Mouse (Mus musculus): ENCODE results near the gene Gm10271. TPM values are rescaled to one million over a fixed set of nuclear protein-coding genes. Genes with fewer than 3 reads are reported as not detected.

The Gm10271 gene
- polyA plus RNA-seq, 1 experiment from 2014 or later: not detected

DNA sequence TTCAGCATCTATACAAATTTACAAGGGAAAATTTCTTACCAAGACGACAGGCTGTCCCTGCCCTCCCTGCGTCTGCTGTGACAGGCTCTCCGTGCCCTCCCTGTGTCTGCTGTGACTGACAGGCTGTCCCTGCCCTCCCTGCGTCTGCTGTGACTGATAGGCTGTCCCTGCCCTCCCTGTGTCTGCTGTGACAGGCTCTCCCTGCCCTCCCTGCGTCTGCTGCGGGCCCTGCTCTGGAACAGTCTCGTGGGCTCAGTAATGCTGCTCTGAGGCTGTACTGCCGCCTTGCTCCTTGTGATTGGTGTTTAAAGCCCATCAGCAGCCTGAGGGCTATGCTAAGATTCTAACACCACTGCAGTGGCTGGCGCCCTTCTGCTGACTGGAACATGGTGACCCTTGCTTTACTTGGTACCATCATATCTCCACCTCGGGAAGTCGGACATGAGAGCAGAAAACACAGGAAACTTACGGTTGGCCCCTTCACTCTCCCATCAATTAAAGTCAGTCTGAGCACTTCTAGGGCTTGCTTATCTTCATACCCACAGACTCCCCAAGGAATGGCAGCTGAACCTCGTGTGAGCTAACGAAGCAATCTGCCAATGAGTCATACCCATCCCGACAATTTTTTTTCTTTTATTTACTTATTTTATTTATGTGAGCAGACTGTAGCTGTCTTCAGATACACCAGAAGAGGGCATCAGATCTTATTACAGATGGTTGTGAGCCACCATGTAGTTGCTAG lies 63.3 kb downstream of the Gm10271 start:
- ATAC-seq: no peak
- WGBS: 83% methylated on average over 15 of the region's 15 CpGs
- no peak overlapping the region for H3K27ac ChIP-seq
- no peaks in the 10 kb centered on the region for H3K27me3 ChIP-seq
- peaks cover 90% of the 10 kb centered on the region for H3K36me3 ChIP-seq (ENCODE audit: poor library complexity, severe bottlenecking)
- H3K4me3 ChIP-seq: no peak overlapping the region
- H3K9ac ChIP-seq: no peak overlapping the region
- H3K9me3 ChIP-seq (replicated peaks): no peaks in the 10 kb centered on the region
- H3K4me1 ChIP-seq: no peaks in the 10 kb centered on the region
- no peak overlapping the region for H3K4me2 ChIP-seq

Other genes with a start within 250 kb of the Gm10271 start
- 0.05 and 0.10 TPM in 2 replicates for gene Myrfl, start 75.7 kb downstream of the Gm10271 start, polyA plus RNA-seq (2015; fragmentation: Nextera tagmentation; extraction: Ambion mirVana)
- gene Rab3ip, start 21.8 kb downstream of the Gm10271 start, polyA plus RNA-seq (2015; fragmentation: Nextera tagmentation; extraction: Ambion mirVana): 43.1 and 45.7 TPM in 2 replicates
- 0.08 TPM in 1 of 2 replicates, not detected in the other for gene Best3, start 13.7 kb upstream of the Gm10271 start, polyA plus RNA-seq (2015; fragmentation: Nextera tagmentation; extraction: Ambion mirVana)
- gene Lrrc10, start 72.7 kb upstream of the Gm10271 start, polyA plus RNA-seq (2015; fragmentation: Nextera tagmentation; extraction: Ambion mirVana): not detected in 2 replicates
- 281 and 294 TPM in 2 replicates for gene Cct2, start 91.2 kb upstream of the Gm10271 start, polyA plus RNA-seq (2015; fragmentation: Nextera tagmentation; extraction: Ambion mirVana)
- 16.0 and 19.7 TPM in 2 replicates for gene Frs2, start 175.9 kb upstream of the Gm10271 start, polyA plus RNA-seq (2015; fragmentation: Nextera tagmentation; extraction: Ambion mirVana)

Measured in forebrain, embryonic 13.5 days (tissue).